Mouse (Mus musculus) NIH3T3 (cell line): ENCODE measurements around the gene Apoc2.
A peak's percentile ranks its signal among the peaks of the same experiment; 100 is the strongest.

Experiments used
- DNase-seq: peaks from one replicate; pipeline ENCODE4 v3.0.0-alpha.2; 2012; ENCODE audit warnings: low read depth

Apoc2 gene

GRCm38 (mm10) chr7:19678901-19679300 lies 1.2 kb upstream of the Apoc2 start:
- DNase-seq, result no peak

GRCm38 (mm10) chr7:19676662-19677061 lies 1.1 kb downstream of the Apoc2 start:
- DNase-seq, result no peak

- no peak for DNase-seq
These were observed 1.9 kb downstream of the Apoc2 start for GRCm38 (mm10) chr7:19675824-19676223.

GRCm38 (mm10) chr7:19673083-19673699 lies 4.5 kb downstream of the Apoc2 start:
- DNase-seq, result peak; percentile 21

GRCm38 (mm10) chr7:19671511-19671910 lies 6.2 kb downstream of the Apoc2 start:
- no peak for DNase-seq

- DNase-seq, result peak; percentile 97
These were observed 8.6 kb downstream of the Apoc2 start for GRCm38 (mm10) chr7:19668947-19669721.

GRCm38 (mm10) chr7:19667434-19667833 lies 10.3 kb downstream of the Apoc2 start:
- no peak for DNase-seq

GRCm38 (mm10) chr7:19666750-19667149 lies 11.0 kb downstream of the Apoc2 start:
- peak; percentile 53 for DNase-seq

GRCm38 (mm10) chr7:19664955-19665841 lies 12.5 kb downstream of the Apoc2 start, which contains the start of gene Clptm1:
Clptm1 (minus strand) TSS chr7:19665033.
- peak; percentile 98 for DNase-seq

- DNase-seq, result no peak
These were observed 13.2 kb downstream of the Apoc2 start for GRCm38 (mm10) chr7:19664455-19664954.

GRCm38 (mm10) chr7:19663940-19664339 lies 13.8 kb downstream of the Apoc2 start:
- DNase-seq, result no peak

- DNase-seq, result no peak
These were observed 25.1 kb downstream of the Apoc2 start for GRCm38 (mm10) chr7:19652614-19653013.

GRCm38 (mm10) chr7:19651063-19651786 lies 26.5 kb downstream of the Apoc2 start:
- DNase-seq, result no peak

- DNase-seq, result no peak
These were observed 36.5 kb downstream of the Apoc2 start for GRCm38 (mm10) chr7:19641223-19641622.

- no peak for DNase-seq
These were observed 42.5 kb downstream of the Apoc2 start for GRCm38 (mm10) chr7:19635074-19635827.

- no peak for DNase-seq
These were observed 43.1 kb downstream of the Apoc2 start for GRCm38 (mm10) chr7:19634591-19634990.

- no peak for DNase-seq
These were observed 43.9 kb downstream of the Apoc2 start for GRCm38 (mm10) chr7:19633855-19634254.

GRCm38 (mm10) chr7:19633197-19633596 lies 44.5 kb downstream of the Apoc2 start:
- DNase-seq, result no peak

GRCm38 (mm10) chr7:19632720-19633119 lies 45.0 kb downstream of the Apoc2 start:
- DNase-seq, result no peak

GRCm38 (mm10) chr7:19632275-19632674 lies 45.5 kb downstream of the Apoc2 start:
- no peak for DNase-seq

GRCm38 (mm10) chr7:19629361-19629734 lies 48.4 kb downstream of the Apoc2 start, which contains the start of gene Relb:
Relb (minus strand) TSS chr7:19629438.
- DNase-seq, result peak; percentile 97
